Mouse (Mus musculus) liver, postnatal 0 days (tissue): ENCODE measurements around the gene Zfp704. TPM values are rescaled to one million over a fixed set of nuclear protein-coding genes. Genes with fewer than 3 reads are reported as not detected.
A peak's percentile ranks its signal among the peaks of the same experiment; 100 is the strongest.

Experiments used
- ATAC-seq: fragments of 200-750 bp; cut with Nextera tagmentation; 2 replicates; pipeline ENCODE4 v1.8.0; 2017; ENCODE audit warnings: mild to moderate bottlenecking, moderate library complexity
- DNase-seq: peaks from one replicate; pipeline ENCODE4 v3.0.0-alpha.2; 2016
- H3K27ac ChIP-seq: fragments of 300-500 bp; sonication (generic); 2 replicates; pipeline ENCODE4 v1.5.1; 2014; ENCODE audit warnings: antibody characterized with exemption, moderate library complexity, mild to moderate bottlenecking, low read depth
- H3K27me3 ChIP-seq: fragments of 300-500 bp; sonication (generic); 2 replicates; pipeline ENCODE4 v1.6.1; 2014; ENCODE audit warnings: low read length, control low read depth, mixed read lengths; ENCODE audit not compliant: insufficient read depth
- H3K36me3 ChIP-seq: fragments of 300-500 bp; sonication (generic); replicated peaks from 2 replicates; pipeline ENCODE4 v1.6.1; 2014; ENCODE audit warnings: mild to moderate bottlenecking, control low read depth, low read length, moderate library complexity, mixed read lengths; ENCODE audit not compliant: insufficient read depth
- H3K4me1 ChIP-seq: fragments of 300-500 bp; sonication (generic); 2 replicates; pipeline ENCODE4 v1.6.1; 2014; ENCODE audit warnings: antibody characterized with exemption, mild to moderate bottlenecking, control low read depth; ENCODE audit not compliant: insufficient read depth
- H3K4me2 ChIP-seq: fragments of 300-500 bp; sonication (generic); 2 replicates; pipeline ENCODE4 v1.6.1; 2014; ENCODE audit warnings: low read depth, mild to moderate bottlenecking, low read length, moderate library complexity, mixed read lengths
- H3K4me3 ChIP-seq: fragments of 300-500 bp; sonication (generic); 2 replicates; pipeline ENCODE4 v1.5.1; 2014; ENCODE audit warnings: low read depth, low read length
- H3K9ac ChIP-seq: fragments of 300-500 bp; sonication (generic); replicated peaks from 2 replicates; pipeline ENCODE4 v1.6.1; 2014; ENCODE audit warnings: mild to moderate bottlenecking, moderate library complexity
- H3K9me3 ChIP-seq: fragments of 300-500 bp; sonication (generic); 2 replicates; pipeline ENCODE4 v1.6.1; 2016; ENCODE audit warnings: mild to moderate bottlenecking, control low read depth, low read length, mixed read lengths
- CTCF ChIP-seq: sonication (generic); IDR thresholded peaks from 2 replicates; pipeline ENCODE4 v1.5.1; 2016; ENCODE audit warnings: antibody characterized with exemption, low read depth
- EP300 ChIP-seq: IDR thresholded peaks from 2 replicates; pipeline ENCODE4 v1.6.1; 2016; ENCODE audit warnings: antibody characterized with exemption, low read depth, mild to moderate bottlenecking
- whole genome bisulfite sequencing: fragments of 180-500 bp; shearing (Covaris S2); extraction: QIAGEN DNeasy Blood & Tissue Kit; methylation state at CpG from one replicate; pipeline ENCODE4 v1.1.7; 2014; ENCODE audit not compliant: insufficient replicate concordance; 5-methylcytosine and 5-hydroxymethylcytosine counted together
- polyA plus RNA-seq: library from polyadenylated mRNA; unstranded; fragments of >200 nt; fragmentation: Nextera tagmentation; extraction: Ambion mirVana; gene quantifications from 2 replicates; pipeline ENCODE4 v1.2.1, GENCODE M21; 2015

Gene Zfp704
- polyA plus RNA-seq, 1 experiment from 2014 or later, result 0.94 TPM

- Histone ChIP-seq H3K36me3 (peaks cover 13% of the 10 kb centered on the region; the same call in 1 of the 2 replicates), H3K9me3 (no peaks in the 10 kb centered on the region), H3K4me3 (no peak overlapping the region), H3K27me3 (no peaks in the 10 kb centered on the region), H3K4me2 (no peak overlapping the region), H3K9ac (no peak overlapping the region), H3K4me1 (no peaks in the 10 kb centered on the region), H3K27ac (no peak overlapping the region)
- no peak for TF ChIP-seq CTCF
- no peak for TF ChIP-seq EP300
- 79% methylated on average over 6 of the region's 6 CpGs for WGBS
- ATAC-seq (no peak), DNase-seq (no peak)
Observed at GRCm38 (mm10) chr3:9436256-9436655, 173.6 kb downstream of the Zfp704 start.

- H3K4me2 ChIP-seq, result no peak overlapping the region
- WGBS, result 79% methylated on average over 14 of the region's 14 CpGs
Observed at GRCm38 (mm10) chr3:9434394-9435175, 175.3 kb downstream of the Zfp704 start.

GRCm38 (mm10) chr3:9432796-9433526 lies 176.9 kb downstream of the Zfp704 start:
- Histone ChIP-seq H3K4me3 (no peak overlapping the region), H3K9ac (no peak overlapping the region), H3K4me2 (no peak overlapping the region), H3K27ac (no peak overlapping the region), H3K36me3 (peaks cover 7% of the 10 kb centered on the region; the same call in 1 of the 2 replicates), H3K4me1 (no peaks in the 10 kb centered on the region), H3K9me3 (no peaks in the 10 kb centered on the region), H3K27me3 (no peaks in the 10 kb centered on the region)
- no peak for TF ChIP-seq EP300
- no peak for TF ChIP-seq CTCF
- WGBS, result 73% methylated on average over 16 of the region's 16 CpGs
- ATAC-seq, result no peak
- peak; percentile 4 for DNase-seq

More at GRCm38 (mm10) chr3:9434394-9435175, 175.3 kb downstream of the Zfp704 start:
- H3K9ac ChIP-seq, result no peak overlapping the region
- no peaks in the 10 kb centered on the region for H3K9me3 ChIP-seq
- H3K27me3 ChIP-seq, result no peaks in the 10 kb centered on the region
- DNase-seq, result peak; percentile 7
- no peak overlapping the region for H3K4me3 ChIP-seq
- no peak for ATAC-seq
- H3K27ac ChIP-seq, result no peak overlapping the region
- TF ChIP-seq CTCF (no peak), EP300 (no peak)
- no peaks in the 10 kb centered on the region for H3K4me1 ChIP-seq
- peaks cover 13% of the 10 kb centered on the region; the same call in 1 of the 2 replicates for H3K36me3 ChIP-seq

- ATAC-seq, result no peak
- Histone ChIP-seq H3K4me3 (no peak overlapping the region), H3K27me3 (no peaks in the 10 kb centered on the region), H3K36me3 (0 out of 2 replicates have a peak, but pooled peaks cover 3% of the 10 kb centered on the region), H3K4me1 (no peaks in the 10 kb centered on the region), H3K9me3 (no peaks in the 10 kb centered on the region), H3K27ac (no peak overlapping the region), H3K4me2 (no peak overlapping the region), H3K9ac (no peak overlapping the region)
- WGBS, result 46% methylated on average over 3 of the region's 3 CpGs
- DNase-seq, result no peak
- TF ChIP-seq EP300 (no peak), CTCF (no peak)
Observed at GRCm38 (mm10) chr3:9432226-9432625, 177.7 kb downstream of the Zfp704 start.

- no peak for ATAC-seq
- 77% methylated on average over 3 of the region's 3 CpGs for WGBS
- no peaks in the 10 kb centered on the region for H3K9me3 ChIP-seq
Observed at GRCm38 (mm10) chr3:9429946-9430345, 179.9 kb downstream of the Zfp704 start.

GRCm38 (mm10) chr3:9427826-9428225 lies 182.1 kb downstream of the Zfp704 start:
- TF ChIP-seq EP300 (no peak), CTCF (no peak)
- no peak overlapping the region for H3K4me3 ChIP-seq
- 59% methylated on average over 4 of the region's 4 CpGs for WGBS
- H3K27me3 ChIP-seq, result no peaks in the 10 kb centered on the region
- H3K27ac ChIP-seq, result no peak overlapping the region
- DNase-seq (no peak), ATAC-seq (no peak)
- no peaks in the 10 kb centered on the region for H3K9me3 ChIP-seq
- H3K4me1 ChIP-seq, result no peaks in the 10 kb centered on the region
- H3K36me3 ChIP-seq, result no peaks in the 10 kb centered on the region
- no peak overlapping the region for H3K9ac ChIP-seq
- H3K4me2 ChIP-seq, result no peak overlapping the region

More at GRCm38 (mm10) chr3:9429946-9430345, 179.9 kb downstream of the Zfp704 start:
- Histone ChIP-seq H3K36me3 (no peaks in the 10 kb centered on the region), H3K9ac (no peak overlapping the region), H3K27me3 (no peaks in the 10 kb centered on the region), H3K4me2 (no peak overlapping the region), H3K4me3 (no peak overlapping the region), H3K27ac (no peak overlapping the region), H3K4me1 (no peaks in the 10 kb centered on the region)
- TF ChIP-seq CTCF (no peak), EP300 (no peak)
- no peak for DNase-seq
